Mouse (Mus musculus) CH12.LX (cell line): ENCODE results near the gene Hbs1l. TPM values are rescaled to one million over a fixed set of nuclear protein-coding genes. Genes with fewer than 3 reads are reported as not detected.
A peak's percentile ranks its signal among the peaks of the same experiment; 100 is the strongest.
"Not testable (repeated sequence)": the region's sequence is repeated elsewhere in the genome, so short reads cannot be mapped to it uniquely, and the experiment has no call there.

Experiments used
- DNase-seq: peaks from one replicate; pipeline ENCODE4 v3.0.0-alpha.2; 2013; ENCODE audit errors: extremely low read depth
- H3K27ac ChIP-seq: 2 replicates; pipeline ENCODE4 v1.5.1; 2012; ENCODE audit warnings: low read depth, mild to moderate bottlenecking, control low read depth, moderate library complexity; ENCODE audit not compliant: insufficient read depth
- H3K27me3 ChIP-seq: replicated peaks from 2 replicates; pipeline ENCODE3; 2012; ENCODE audit warnings: inconsistent platforms
- H3K36me3 ChIP-seq, 2 experiments: replicated peaks in 1 of 2; 2 replicates each; pipeline versions ENCODE3 to v1.6.1; 2012; ENCODE audit warnings: inconsistent platforms in 1 of 2, low read length in 1 of 2, mild to moderate bottlenecking in 1 of 2, mixed read lengths in 1 of 2, moderate library complexity in 1 of 2; ENCODE audit not compliant: control insufficient read depth in 1 of 2, insufficient read depth in 1 of 2
- H3K4me1 ChIP-seq, 2 experiments: 2 replicates each; pipeline ENCODE4 v1.6.1; 2012; ENCODE audit warnings: inconsistent platforms in 1 of 2, moderate library complexity in 1 of 2; ENCODE audit not compliant: insufficient read depth in 2 of 2, control insufficient read depth in 1 of 2
- H3K4me2 ChIP-seq: 2 replicates; pipeline ENCODE4 v1.6.1; 2012; ENCODE audit warnings: low read depth, mild to moderate bottlenecking, control low read depth; ENCODE audit not compliant: poor library complexity, insufficient read depth, severe bottlenecking
- H3K4me3 ChIP-seq, 3 experiments: fragments of 150-350 bp in 1 of 3; sonication (generic) in 1 of 3; replicated peaks in 1 of 3; 2 replicates each; pipeline versions ENCODE3 to v1.5.1; 2011 to 2012; ENCODE audit warnings: low read depth in 2 of 3, low read length in 2 of 3, mild to moderate bottlenecking in 2 of 3, moderate library complexity in 2 of 3, control low read depth in 1 of 3, improper control_type of control experiment in 1 of 3, inconsistent platforms in 1 of 3, mixed read lengths in 1 of 3; ENCODE audit not compliant: poor library complexity in 1 of 3
- H3K79me2 ChIP-seq: replicated peaks from 2 replicates; pipeline ENCODE4 v1.6.1; 2012; ENCODE audit warnings: mild to moderate bottlenecking, moderate library complexity; ENCODE audit not compliant: control insufficient read depth, poor library complexity, insufficient read depth, severe bottlenecking; ENCODE audit errors: extremely low read depth
- H3K9ac ChIP-seq: 2 replicates; pipeline ENCODE4 v1.6.1; 2012; ENCODE audit warnings: low read depth, mild to moderate bottlenecking, control low read depth, moderate library complexity; ENCODE audit not compliant: insufficient read depth
- H3K9me3 ChIP-seq: replicated peaks from 2 replicates; pipeline ENCODE3; 2012; ENCODE audit warnings: low read length, inconsistent platforms, mixed read lengths
- BHLHE40 ChIP-seq: IDR thresholded peaks from 2 replicates; pipeline ENCODE4 v1.6.1; 2011; ENCODE audit warnings: mild to moderate bottlenecking, low read depth, low read length, improper control_type of control experiment
- CHD1 ChIP-seq: IDR thresholded peaks from 2 replicates; pipeline ENCODE4 v1.6.1; 2012; ENCODE audit warnings: low read depth, low read length, improper control_type of control experiment, inconsistent platforms
- CHD2 ChIP-seq: IDR thresholded peaks from 2 replicates; pipeline ENCODE4 v1.6.1; 2011; ENCODE audit warnings: low read length, improper control_type of control experiment
- E2F4 ChIP-seq: IDR thresholded peaks from 2 replicates; pipeline ENCODE4 v1.6.1; 2011; ENCODE audit warnings: low read depth, low read length, improper control_type of control experiment; ENCODE audit not compliant: insufficient replicate concordance
- ELF1 ChIP-seq: IDR thresholded peaks from 2 replicates; pipeline ENCODE4 v1.6.1; 2014; ENCODE audit warnings: low read depth, mild to moderate bottlenecking, inconsistent platforms, low read length, improper control_type of control experiment
- EP300 ChIP-seq: IDR thresholded peaks from 2 replicates; pipeline ENCODE4 v1.6.1; 2011; ENCODE audit warnings: low read length, improper control_type of control experiment
- GABPA ChIP-seq: IDR thresholded peaks from 2 replicates; pipeline ENCODE4 v1.6.1; 2012; ENCODE audit warnings: low read depth, low read length, improper control_type of control experiment, inconsistent platforms; ENCODE audit not compliant: insufficient replicate concordance
- IRF4 ChIP-seq: IDR thresholded peaks from 2 replicates; pipeline ENCODE4 v1.6.1; 2014; ENCODE audit warnings: low read depth, mild to moderate bottlenecking, inconsistent platforms, low read length, improper control_type of control experiment
- JUN ChIP-seq: IDR thresholded peaks from 2 replicates; pipeline ENCODE4 v1.6.1; 2011; ENCODE audit warnings: low read depth, mild to moderate bottlenecking, low read length, improper control_type of control experiment, moderate library complexity; ENCODE audit not compliant: insufficient read depth
- JUND ChIP-seq: conservative IDR thresholded peaks from 2 replicates; pipeline ENCODE4 v1.6.1; 2011; ENCODE audit warnings: low read depth, low read length, improper control_type of control experiment
- MEF2A ChIP-seq: IDR thresholded peaks from 2 replicates; pipeline ENCODE4 v1.6.1; 2014; ENCODE audit warnings: low read depth, mild to moderate bottlenecking, inconsistent platforms, low read length, improper control_type of control experiment, borderline replicate concordance
- MXI1 ChIP-seq: IDR thresholded peaks from 2 replicates; pipeline ENCODE4 v1.6.1; 2011; ENCODE audit warnings: mild to moderate bottlenecking, low read depth, low read length, improper control_type of control experiment
- NRF1 ChIP-seq: IDR thresholded peaks from 2 replicates; pipeline ENCODE4 v1.6.1; 2014; ENCODE audit warnings: low read depth, mild to moderate bottlenecking, inconsistent platforms, low read length, improper control_type of control experiment, moderate library complexity
- POLR2AphosphoS2 ChIP-seq: IDR thresholded peaks from 2 replicates; pipeline ENCODE4 v1.6.1; 2011; ENCODE audit warnings: low read depth, low read length, improper control_type of control experiment
- RCOR1 ChIP-seq: conservative IDR thresholded peaks from 2 replicates; pipeline ENCODE4 v1.6.1; 2012; ENCODE audit warnings: low read depth, mild to moderate bottlenecking, inconsistent platforms, low read length, improper control_type of control experiment
- USF1 ChIP-seq: IDR thresholded peaks from 2 replicates; pipeline ENCODE4 v1.6.1; 2014; ENCODE audit warnings: low read depth, mild to moderate bottlenecking, inconsistent platforms, low read length, improper control_type of control experiment
- ZC3H11A ChIP-seq: IDR thresholded peaks from 2 replicates; pipeline ENCODE4 v1.6.1; 2012; ENCODE audit warnings: low read depth, mild to moderate bottlenecking, inconsistent platforms, low read length, improper control_type of control experiment
- ZMIZ1 ChIP-seq: IDR thresholded peaks from 2 replicates; pipeline ENCODE4 v1.6.1; 2012; ENCODE audit warnings: low read depth, mild to moderate bottlenecking, inconsistent platforms, low read length, improper control_type of control experiment
- ZNF384 ChIP-seq: IDR thresholded peaks from 2 replicates; pipeline ENCODE4 v1.6.1; 2012; ENCODE audit warnings: low read depth, low read length, improper control_type of control experiment, inconsistent platforms
- dilution Hi-C: fragments of 300-500 bp; cut with MboI; formaldehyde crosslinking; loops from 2 replicates; pipeline ENCODE4 v1.14.3; 2020; ENCODE audit warnings: low sequenced_read_pairs; ENCODE audit not compliant: extremely low pct_unique_long_range_greater_than_20kb, extremely low pct_ligation_motif_present
- in situ Hi-C: fragments of 300-500 bp; cut with MboI; formaldehyde crosslinking; loops from 3 replicates; pipeline ENCODE4 v1.14.3; 2019; ENCODE audit warnings: low sequenced_read_pairs, low pct_ligation_motif_present, low pct_unique_long_range_greater_than_20kb, mixed read lengths
- polyA plus RNA-seq: library from polyadenylated mRNA; unstranded; fragments of >175 nt; gene quantifications from 2 replicates; pipeline ENCODE4 v1.2.1, GENCODE M21; 2012; ENCODE audit warnings: low read depth; ENCODE audit not compliant: insufficient read length
- total RNA-seq, 2 experiments: library from RNA; depleted of rRNA; stranded (reverse); fragments of 300-350 nt in 1 of 2; fragments of >200 nt in 1 of 2; gene quantifications; 2 replicates each; pipeline ENCODE4 v1.2.3; 2012 to 2014

The Hbs1l gene
- total and polyA plus RNA-seq, 3 experiments: 99.7 to 111 (median 111) TPM

- Histone ChIP-seq H3K4me1 (peaks cover 7 to 25% of the 10 kb centered on the region in 2 experiments), H3K9me3 (no peaks in the 10 kb centered on the region), H3K27me3 (peaks cover 1% of the 10 kb centered on the region), H3K4me2 (peak overlapping the region; percentile 2; the same call in 1 of the 2 replicates), H3K4me3 (no peak overlapping the region), H3K9ac (no peak overlapping the region), H3K36me3 (no peaks in the 10 kb centered on the region), H3K79me2 (no peaks in the 10 kb centered on the region), H3K27ac (no peak overlapping the region)
- TF ChIP-seq NRF1: no peak
- TF ChIP-seq MXI1: no peak
- no peak; the same call in 1 of the 2 replicates for TF ChIP-seq JUN
- TF ChIP-seq POLR2AphosphoS2: no peak
- TF ChIP-seq ZNF384: peak; percentile 57
- TF ChIP-seq ZMIZ1: no peak
- TF ChIP-seq ZC3H11A: no peak
- peak; percentile 15; the same call in 1 of the 2 replicates for TF ChIP-seq IRF4
- no peak for TF ChIP-seq CHD2
- 0 out of 2 replicates have a peak, but pooled peaks have one; percentile 18 for TF ChIP-seq RCOR1
- TF ChIP-seq USF1: no peak
- no peak for TF ChIP-seq GABPA
- peak; percentile 68; the same call in 1 of the 2 replicates for TF ChIP-seq MEF2A
- peak; percentile 97 for TF ChIP-seq CHD1
- TF ChIP-seq EP300: peak; percentile 43; the same call in 1 of the 2 replicates
- TF ChIP-seq ELF1: peak; percentile 9; the same call in 1 of the 2 replicates
- TF ChIP-seq E2F4: no peak
- TF ChIP-seq JUND: no peak
- peak; percentile 19; the same call in 1 of the 2 replicates for TF ChIP-seq BHLHE40
- dilution Hi-C loops: no loop called here
- in situ Hi-C loops: loop anchor here (10.0 to 25.0 kb wide), 2 partner anchors 49 to 217 kb away; no protein-coding TSS in a partner anchor
- DNase-seq: peak; percentile 45
Measured at GRCm38 (mm10) chr10:21395426-21396139, 99.8 kb downstream of the Hbs1l start.

DNA sequence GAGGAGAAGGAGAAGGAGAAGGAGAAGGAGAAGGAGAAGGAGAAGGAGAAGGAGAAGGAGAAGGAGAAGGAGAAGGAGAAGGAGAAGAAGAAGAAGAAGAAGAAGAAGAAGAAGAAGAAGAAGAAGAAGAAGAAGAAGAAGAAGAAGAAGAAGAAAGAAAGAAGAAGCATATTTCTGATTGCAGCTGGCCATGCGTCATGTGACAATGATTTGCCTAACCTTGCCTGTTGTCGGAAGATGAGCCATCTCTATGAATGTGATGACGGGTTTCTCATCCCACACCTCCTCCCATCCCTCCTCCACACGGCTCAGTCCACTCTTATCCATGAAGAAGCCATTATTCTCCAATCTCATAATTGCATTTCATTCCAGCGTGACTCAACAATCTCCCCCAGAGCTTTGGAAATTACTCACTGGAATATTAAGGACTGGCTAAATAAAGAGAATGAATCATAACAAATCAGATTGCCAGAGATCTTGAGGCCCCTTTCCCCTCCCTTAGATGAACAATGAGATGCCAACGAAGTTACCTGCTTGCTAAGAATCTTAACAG is 103.2 kb downstream of the Hbs1l start:
- H3K27me3 ChIP-seq, DNase-seq, H3K36me3 ChIP-seq, dilution Hi-C loops, H3K9ac ChIP-seq, H3K79me2 ChIP-seq, H3K4me3 ChIP-seq, H3K27ac ChIP-seq, H3K4me2 ChIP-seq, H3K9me3 ChIP-seq: not testable (repeated sequence)
- peaks cover 7 to 21% of the 10 kb centered on the region in 2 experiments for H3K4me1 ChIP-seq
- in situ Hi-C loops: loop anchor here (10.0 to 25.0 kb wide), 2 partner anchors 46 to 213 kb away; no protein-coding TSS in a partner anchor
